Mouse (Mus musculus): ENCODE results near the gene Gpr152. TPM values are rescaled to one million over a fixed set of nuclear protein-coding genes. Genes with fewer than 3 reads are reported as not detected.

The Gpr152 gene
- total and polyA plus RNA-seq, 3 experiments, result 0.03 TPM; not detected in 2

- no peaks in the 10 kb centered on the region for H3K27me3 ChIP-seq (ENCODE audit: control insufficient read depth in 1 of 2, insufficient read depth in 2 of 2, low read length in 2 of 2)
- TF ChIP-seq EP300 (IDR thresholded peaks at IDR 0.05; ENCODE audit: low read depth in 1 of 2, low read length in 2 of 2) (no peak), ZNF384 (IDR thresholded peaks at IDR 0.05; ENCODE audit: low read depth, low read length) (no peak), TBP (IDR thresholded peaks at IDR 0.05; ENCODE audit: low read depth, low read length) (no peak), MYC (IDR thresholded peaks at IDR 0.05; ENCODE audit: low read depth, low read length) (no peak), ZMIZ1 (IDR thresholded peaks at IDR 0.05; ENCODE audit: low read depth, low read length) (no peak)
- no peak overlapping the region for H3K27ac ChIP-seq (ENCODE audit: control insufficient read depth, low read depth, low read length)
- DNase-seq (ENCODE audit: low read depth, low spot score), result no peak
- H3K4me1 ChIP-seq (ENCODE audit: control insufficient read depth in 1 of 2, insufficient read depth in 2 of 2, low read length in 2 of 2), result peaks cover 2 to 6% of the 10 kb centered on the region in 2 experiments
- no peaks in the 10 kb centered on the region for H3K9me3 ChIP-seq (replicated peaks; ENCODE audit: insufficient read depth, low read length)
- peaks cover 0 to 11% of the 10 kb centered on the region in 2 experiments; a peak in 2 of 4 replicates for H3K36me3 ChIP-seq (ENCODE audit: control insufficient read depth in 1 of 2, insufficient read depth in 2 of 2, low read length in 2 of 2)
- H3K4me3 ChIP-seq (ENCODE audit: control insufficient read depth in 1 of 2, insufficient read depth in 1 of 2, low read depth in 2 of 2, low read length in 2 of 2), result no peak overlapping the region
- peaks cover 4% of the 10 kb centered on the region; the same call in 1 of the 2 replicates for H3K79me2 ChIP-seq (ENCODE audit: control insufficient read depth, insufficient read depth, low read length, poor library complexity)
- H3K9ac ChIP-seq (ENCODE audit: control insufficient read depth, low read depth, low read length, poor library complexity, severe bottlenecking), result no peak overlapping the region
Measured at GRCm38 (mm10) chr19:4129462-4129861, 10.1 kb upstream of the Gpr152 start.

- H3K9ac ChIP-seq (ENCODE audit: control insufficient read depth, low read depth, low read length, poor library complexity, severe bottlenecking), result no peak overlapping the region
Measured at GRCm38 (mm10) chr19:4130106-4130505, 9.5 kb upstream of the Gpr152 start.

GRCm38 (mm10) chr19:4131075-4131474 is 8.5 kb upstream of the Gpr152 start:
- no peaks in the 10 kb centered on the region for H3K4me1 ChIP-seq (ENCODE audit: control insufficient read depth in 1 of 2, insufficient read depth in 2 of 2, low read length in 2 of 2)
- no peaks in the 10 kb centered on the region for H3K27me3 ChIP-seq (ENCODE audit: control insufficient read depth in 1 of 2, insufficient read depth in 2 of 2, low read length in 2 of 2)
- no peak overlapping the region for H3K27ac ChIP-seq (ENCODE audit: control insufficient read depth, low read depth, low read length)
- peaks cover 0 to 3% of the 10 kb centered on the region in 2 experiments; a peak in 1 of 4 replicates for H3K36me3 ChIP-seq (ENCODE audit: control insufficient read depth in 1 of 2, insufficient read depth in 2 of 2, low read length in 2 of 2)
- no peak overlapping the region for H3K9ac ChIP-seq (ENCODE audit: control insufficient read depth, low read depth, low read length, poor library complexity, severe bottlenecking)
- H3K79me2 ChIP-seq (ENCODE audit: control insufficient read depth, insufficient read depth, low read length, poor library complexity), result peaks cover 2% of the 10 kb centered on the region; the same call in 1 of the 2 replicates
- no peak for DNase-seq (ENCODE audit: low read depth, low spot score)
- H3K9me3 ChIP-seq (replicated peaks; ENCODE audit: insufficient read depth, low read length), result no peaks in the 10 kb centered on the region
- TF ChIP-seq MAZ (IDR thresholded peaks at IDR 0.05; ENCODE audit: low read depth, low read length) (no peak), CTCF (IDR thresholded peaks at IDR 0.05 in 2 of 3, conservative IDR thresholded peaks at IDR 0.05 in 1 of 3; ENCODE audit: control insufficient read depth in 1 of 3, insufficient read depth in 1 of 3, low read depth in 2 of 3, low read length in 3 of 3, poor library complexity in 1 of 3, severe bottlenecking in 1 of 3) (no peak), USF1 (IDR thresholded peaks at IDR 0.05; ENCODE audit: low read depth, low read length) (no peak), KAT2A (conservative IDR thresholded peaks at IDR 0.05; ENCODE audit: low read depth, low read length) (no peak), TBP (IDR thresholded peaks at IDR 0.05; ENCODE audit: low read depth, low read length) (no peak), SIN3A (IDR thresholded peaks at IDR 0.05; ENCODE audit: low read length) (no peak), EP300 (IDR thresholded peaks at IDR 0.05; ENCODE audit: low read depth in 1 of 2, low read length in 2 of 2) (no peak), POLR2A (IDR thresholded peaks at IDR 0.05; ENCODE audit: control insufficient read depth in 1 of 2, insufficient read depth in 1 of 2, low read depth in 1 of 2, low read length in 2 of 2, poor library complexity in 1 of 2) (no peak), MYC (IDR thresholded peaks at IDR 0.05; ENCODE audit: low read depth, low read length) (no peak), MAX (IDR thresholded peaks at IDR 0.05; ENCODE audit: low read length) (no peak), BHLHE40 (IDR thresholded peaks at IDR 0.05; ENCODE audit: borderline replicate concordance, low read depth, low read length) (no peak), CHD1 (IDR thresholded peaks at IDR 0.05; ENCODE audit: low read depth, low read length) (no peak), ZMIZ1 (IDR thresholded peaks at IDR 0.05; ENCODE audit: low read depth, low read length) (no peak)
- no peak overlapping the region for H3K4me3 ChIP-seq (ENCODE audit: control insufficient read depth in 1 of 2, insufficient read depth in 1 of 2, low read depth in 2 of 2, low read length in 2 of 2)

More at GRCm38 (mm10) chr19:4130106-4130505, 9.5 kb upstream of the Gpr152 start:
- TF ChIP-seq KAT2A (conservative IDR thresholded peaks at IDR 0.05; ENCODE audit: low read depth, low read length) (no peak), MEF2A (IDR thresholded peaks at IDR 0.05; ENCODE audit: extremely low read depth, insufficient replicate concordance, low read depth, low read length, poor library complexity, severe bottlenecking) (no peak), HCFC1 (IDR thresholded peaks at IDR 0.05; ENCODE audit: low read depth, low read length) (no peak), POLR2A (IDR thresholded peaks at IDR 0.05; ENCODE audit: control insufficient read depth in 1 of 2, insufficient read depth in 1 of 2, low read depth in 1 of 2, low read length in 2 of 2, poor library complexity in 1 of 2) (no peak), CTCF (IDR thresholded peaks at IDR 0.05 in 2 of 3, conservative IDR thresholded peaks at IDR 0.05 in 1 of 3; ENCODE audit: control insufficient read depth in 1 of 3, insufficient read depth in 1 of 3, low read depth in 2 of 3, low read length in 3 of 3, poor library complexity in 1 of 3, severe bottlenecking in 1 of 3) (no peak), BHLHE40 (IDR thresholded peaks at IDR 0.05; ENCODE audit: borderline replicate concordance, low read depth, low read length) (no peak), GABPA (IDR thresholded peaks at IDR 0.05; ENCODE audit: low read depth, low read length) (no peak), ZKSCAN1 (IDR thresholded peaks at IDR 0.05; ENCODE audit: low read depth, low read length) (no peak), ETS1 (IDR thresholded peaks at IDR 0.05; ENCODE audit: low read depth, low read length) (no peak), TCF12 (IDR thresholded peaks at IDR 0.05; ENCODE audit: low read depth, low read length) (no peak), MYC (IDR thresholded peaks at IDR 0.05; ENCODE audit: low read depth, low read length) (no peak), CHD1 (IDR thresholded peaks at IDR 0.05; ENCODE audit: low read depth, low read length) (no peak), MAX (IDR thresholded peaks at IDR 0.05; ENCODE audit: low read length) (no peak), USF2 (IDR thresholded peaks at IDR 0.05; ENCODE audit: borderline replicate concordance in 1 of 2, insufficient read depth in 1 of 2, low read depth in 1 of 2, low read length in 2 of 2) (no peak), GATA1 (IDR thresholded peaks at IDR 0.05; ENCODE audit: low read depth, low read length) (no peak), RCOR1 (IDR thresholded peaks at IDR 0.05; ENCODE audit: low read depth, low read length) (no peak), JUND (IDR thresholded peaks at IDR 0.05; ENCODE audit: low read depth, low read length) (no peak), ELF1 (IDR thresholded peaks at IDR 0.05; ENCODE audit: low read depth, low read length) (no peak)
- Histone ChIP-seq H3K4me3 (ENCODE audit: control insufficient read depth in 1 of 2, insufficient read depth in 1 of 2, low read depth in 2 of 2, low read length in 2 of 2) (no peak overlapping the region), H3K27me3 (ENCODE audit: control insufficient read depth in 1 of 2, insufficient read depth in 2 of 2, low read length in 2 of 2) (no peaks in the 10 kb centered on the region), H3K9me3 (replicated peaks; ENCODE audit: insufficient read depth, low read length) (no peaks in the 10 kb centered on the region), H3K79me2 (ENCODE audit: control insufficient read depth, insufficient read depth, low read length, poor library complexity) (peaks cover 4% of the 10 kb centered on the region; the same call in 1 of the 2 replicates), H3K27ac (ENCODE audit: control insufficient read depth, low read depth, low read length) (no peak overlapping the region), H3K4me1 (ENCODE audit: control insufficient read depth in 1 of 2, insufficient read depth in 2 of 2, low read length in 2 of 2) (peaks cover 0 to under 1% of the 10 kb centered on the region in 2 experiments; a peak in 3 of 4 replicates), H3K36me3 (ENCODE audit: control insufficient read depth in 1 of 2, insufficient read depth in 2 of 2, low read length in 2 of 2) (peaks cover 0 to 4% of the 10 kb centered on the region in 2 experiments; a peak in 2 of 4 replicates)
- DNase-seq (ENCODE audit: low read depth, low spot score), result no peak

Measured in MEL (cell line).